Mouse (Mus musculus): ENCODE results near the gene Tmem100. TPM values are rescaled to one million over a fixed set of nuclear protein-coding genes. Genes with fewer than 3 reads are reported as not detected.

Gene Tmem100
- polyA plus RNA-seq, 1 experiment from 2014 or later: 11.4 TPM

DNA sequence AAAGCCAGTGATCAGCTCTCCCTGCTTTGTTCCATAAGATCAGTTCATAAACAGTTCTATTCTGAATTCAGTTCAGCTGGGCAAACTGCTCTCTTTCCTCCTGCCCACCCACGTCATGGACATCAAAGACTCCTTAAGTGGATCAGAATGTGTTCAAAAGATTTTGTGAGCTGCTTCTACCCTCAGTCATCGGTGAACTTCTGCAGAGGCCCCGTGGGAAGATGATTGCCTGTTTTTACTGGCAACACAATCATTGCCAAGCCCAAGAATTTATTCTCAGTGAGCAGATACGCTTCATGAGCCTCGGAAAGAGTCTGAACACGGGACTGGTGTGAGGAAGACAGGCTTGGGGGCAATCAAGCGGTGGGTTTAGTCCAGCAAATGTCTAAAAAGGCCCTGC lies 2.9 kb upstream of the Tmem100 start:
- no peak for TF ChIP-seq CTCF (IDR thresholded peaks at IDR 0.05; ENCODE audit: low read depth)

DNA sequence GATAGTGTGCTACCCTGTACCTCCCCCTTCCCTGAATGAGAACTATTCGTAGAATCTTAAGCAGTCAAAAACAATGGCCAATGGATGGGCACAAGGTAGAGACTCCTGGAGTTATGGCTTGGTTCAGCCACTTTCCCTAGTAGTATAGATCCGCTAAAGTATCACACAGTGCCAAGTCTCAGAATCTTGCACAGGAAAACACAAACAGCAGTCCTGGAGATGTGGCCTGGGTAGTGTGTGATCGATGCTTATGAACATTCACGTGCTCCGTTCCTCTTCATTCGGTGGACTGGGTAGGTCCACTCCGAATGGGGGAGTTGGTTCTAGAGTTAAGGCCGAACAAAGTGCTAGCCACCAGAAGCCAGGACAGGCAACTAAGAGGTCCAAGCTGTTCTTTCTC lies 1.4 kb upstream of the Tmem100 start:
- Histone ChIP-seq H3K27me3 (replicated peaks; ENCODE audit: control insufficient read depth, insufficient read depth, low read length) (peaks cover 11% of the 10 kb centered on the region; the same call in 1 of the 2 replicates), H3K27ac (ENCODE audit: low read depth, low read length) (no peak overlapping the region), H3K4me2 (replicated peaks; ENCODE audit: low read depth) (no peak overlapping the region), H3K4me3 (ENCODE audit: low read depth, low read length) (no peak overlapping the region), H3K4me1 (replicated peaks; ENCODE audit: control insufficient read depth, insufficient read depth, low read length) (no peaks in the 10 kb centered on the region; the same call in 1 of the 2 replicates), H3K9ac (ENCODE audit: low read depth, low read length) (no peak overlapping the region), H3K9me3 (ENCODE audit: control insufficient read depth) (no peaks in the 10 kb centered on the region), H3K36me3 (ENCODE audit: control insufficient read depth, insufficient read depth) (no peaks in the 10 kb centered on the region)
- WGBS: 90% methylated on average over 8 of the region's 8 CpGs
- TF ChIP-seq CTCF (IDR thresholded peaks at IDR 0.05; ENCODE audit: low read depth): no peak
- ATAC-seq: no peak

More for the DNA sequence above, 2.9 kb upstream of the Tmem100 start:
- no peak for ATAC-seq
- no peak overlapping the region for H3K4me3 ChIP-seq (ENCODE audit: low read depth, low read length)
- H3K4me1 ChIP-seq (replicated peaks; ENCODE audit: control insufficient read depth, insufficient read depth, low read length): no peaks in the 10 kb centered on the region; the same call in 1 of the 2 replicates
- no peak overlapping the region for H3K9ac ChIP-seq (ENCODE audit: low read depth, low read length)
- WGBS: 68% methylated on average over 7 of the region's 7 CpGs
- no peaks in the 10 kb centered on the region for H3K9me3 ChIP-seq (ENCODE audit: control insufficient read depth)
- H3K27me3 ChIP-seq (replicated peaks; ENCODE audit: control insufficient read depth, insufficient read depth, low read length): peaks cover 8% of the 10 kb centered on the region; the same call in 1 of the 2 replicates
- no peak overlapping the region for H3K27ac ChIP-seq (ENCODE audit: low read depth, low read length)
- no peaks in the 10 kb centered on the region for H3K36me3 ChIP-seq (ENCODE audit: control insufficient read depth, insufficient read depth)
- no peak overlapping the region for H3K4me2 ChIP-seq (replicated peaks; ENCODE audit: low read depth)

DNA sequence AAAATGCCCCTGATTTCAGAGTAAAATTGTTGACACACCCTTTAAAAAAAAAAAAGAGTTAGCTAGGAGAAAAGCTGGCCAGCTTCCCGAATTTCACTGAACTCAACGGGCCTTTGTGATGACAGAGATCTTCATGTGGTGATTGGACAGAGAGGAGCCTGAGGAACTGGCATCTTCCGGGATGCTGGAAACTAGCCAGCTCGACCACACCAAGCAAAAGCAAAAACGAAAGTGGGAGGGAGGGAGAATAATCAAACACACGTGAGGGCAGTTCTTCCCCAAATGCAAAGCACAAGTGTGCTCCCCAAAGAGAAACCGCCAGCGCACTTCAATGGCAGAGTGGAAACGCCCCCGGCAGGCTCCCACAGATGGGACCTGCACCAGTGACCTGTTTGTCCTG lies 794 bp upstream of the Tmem100 start:
- no peak for ATAC-seq
- TF ChIP-seq CTCF (IDR thresholded peaks at IDR 0.05; ENCODE audit: low read depth): no peak
- Histone ChIP-seq H3K4me1 (replicated peaks; ENCODE audit: control insufficient read depth, insufficient read depth, low read length) (no peaks in the 10 kb centered on the region; the same call in 1 of the 2 replicates), H3K9ac (ENCODE audit: low read depth, low read length) (no peak overlapping the region), H3K4me2 (replicated peaks; ENCODE audit: low read depth) (peak overlapping the region; percentile 51), H3K9me3 (ENCODE audit: control insufficient read depth) (no peaks in the 10 kb centered on the region), H3K36me3 (ENCODE audit: control insufficient read depth, insufficient read depth) (no peaks in the 10 kb centered on the region), H3K27me3 (replicated peaks; ENCODE audit: control insufficient read depth, insufficient read depth, low read length) (peaks cover 11% of the 10 kb centered on the region; the same call in 1 of the 2 replicates), H3K4me3 (ENCODE audit: low read depth, low read length) (no peak overlapping the region; the same call in 1 of the 2 replicates), H3K27ac (ENCODE audit: low read depth, low read length) (no peak overlapping the region)
- WGBS: 41% methylated on average over 10 of the region's 10 CpGs

DNA sequence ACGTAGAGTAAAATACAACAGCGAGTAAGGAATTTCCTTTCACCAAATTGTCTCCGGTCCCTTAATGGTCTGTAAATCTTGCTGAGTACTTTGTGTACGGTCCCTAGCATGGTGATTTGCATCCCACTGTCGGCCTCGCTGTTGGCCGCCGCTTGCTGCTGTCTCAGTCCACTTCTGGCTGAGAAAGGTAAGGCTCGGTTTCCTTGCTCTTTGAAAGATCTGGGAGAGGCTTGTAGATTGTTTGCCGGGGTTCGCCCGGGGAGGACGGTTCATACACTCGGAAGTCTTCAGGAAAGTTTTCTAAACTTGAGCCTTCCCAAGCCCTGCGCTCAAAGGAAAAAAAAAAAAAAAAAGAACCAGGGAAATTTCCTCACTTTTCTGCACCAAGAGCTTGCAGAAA lies 409 bp downstream of the Tmem100 start:
- peak overlapping the region; percentile 38 for H3K4me3 ChIP-seq (ENCODE audit: low read depth, low read length)
- no peaks in the 10 kb centered on the region; the same call in 1 of the 2 replicates for H3K4me1 ChIP-seq (replicated peaks; ENCODE audit: control insufficient read depth, insufficient read depth, low read length)
- ATAC-seq: no peak
- H3K27ac ChIP-seq (ENCODE audit: low read depth, low read length): no peak overlapping the region
- 0 out of 2 replicates have a peak overlapping the region, but pooled peaks have one; percentile 31 for H3K9ac ChIP-seq (ENCODE audit: low read depth, low read length)
- H3K36me3 ChIP-seq (ENCODE audit: control insufficient read depth, insufficient read depth): no peaks in the 10 kb centered on the region
- no peaks in the 10 kb centered on the region for H3K9me3 ChIP-seq (ENCODE audit: control insufficient read depth)
- no peak for TF ChIP-seq CTCF (IDR thresholded peaks at IDR 0.05; ENCODE audit: low read depth)
- peak overlapping the region; percentile 56 for H3K4me2 ChIP-seq (replicated peaks; ENCODE audit: low read depth)
- H3K27me3 ChIP-seq (replicated peaks; ENCODE audit: control insufficient read depth, insufficient read depth, low read length): peaks cover 11% of the 10 kb centered on the region; the same call in 1 of the 2 replicates
- 2% methylated on average over 15 of the region's 15 CpGs for WGBS

DNA sequence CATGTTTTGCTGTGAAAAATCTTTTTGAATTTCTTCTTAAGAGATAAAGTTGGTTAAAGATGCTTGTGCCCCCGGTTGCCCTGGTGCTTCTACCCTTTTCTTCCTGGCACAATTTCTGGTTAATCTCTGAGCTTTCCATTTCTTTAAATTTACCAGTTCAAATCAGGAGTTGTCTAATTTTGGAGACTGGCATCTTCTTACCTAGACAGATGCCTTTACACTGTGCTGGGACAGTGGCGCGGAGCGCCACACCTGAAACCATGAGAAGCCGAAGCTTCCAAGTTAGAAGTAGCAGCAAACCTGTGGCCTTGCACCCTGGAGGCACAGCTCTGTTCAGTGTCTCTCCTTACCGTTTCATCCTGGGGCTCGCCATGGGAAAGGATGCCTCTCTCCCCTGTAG lies 928 bp downstream of the Tmem100 start:
- no peaks in the 10 kb centered on the region for H3K4me1 ChIP-seq (replicated peaks; ENCODE audit: control insufficient read depth, insufficient read depth, low read length)
- H3K4me2 ChIP-seq (replicated peaks; ENCODE audit: low read depth): peak overlapping the region; percentile 56
- no peaks in the 10 kb centered on the region for H3K36me3 ChIP-seq (ENCODE audit: control insufficient read depth, insufficient read depth)
- ATAC-seq: no peak
- no peak overlapping the region for H3K27ac ChIP-seq (ENCODE audit: low read depth, low read length)
- H3K4me3 ChIP-seq (ENCODE audit: low read depth, low read length): peak overlapping the region; percentile 38
- peaks cover 11% of the 10 kb centered on the region; the same call in 1 of the 2 replicates for H3K27me3 ChIP-seq (replicated peaks; ENCODE audit: control insufficient read depth, insufficient read depth, low read length)
- TF ChIP-seq CTCF (IDR thresholded peaks at IDR 0.05; ENCODE audit: low read depth): no peak
- 48% methylated on average over 7 of the region's 7 CpGs for WGBS
- no peaks in the 10 kb centered on the region for H3K9me3 ChIP-seq (ENCODE audit: control insufficient read depth)
- H3K9ac ChIP-seq (ENCODE audit: low read depth, low read length): peak overlapping the region; percentile 31; the same call in 1 of the 2 replicates

DNA sequence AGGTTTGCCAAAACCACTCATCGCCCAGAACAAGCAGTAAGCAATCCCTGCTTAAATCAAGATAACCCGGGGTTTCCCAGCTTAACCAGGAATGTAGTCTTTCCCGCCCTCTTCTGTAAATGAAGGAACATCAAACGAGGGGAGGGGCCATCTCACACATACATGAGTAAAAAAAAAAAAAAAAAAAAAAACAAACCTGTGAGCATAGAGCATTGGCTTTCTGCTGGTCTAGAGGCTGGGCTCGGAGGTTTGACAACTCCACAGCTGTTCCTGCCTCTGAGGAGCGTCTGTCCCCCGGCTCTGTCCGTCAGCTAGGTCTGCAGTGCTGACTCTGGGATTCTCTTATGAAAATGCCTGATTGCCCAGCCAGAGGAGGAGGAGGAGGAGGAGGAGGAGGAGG lies 2.7 kb downstream of the Tmem100 start:
- H3K27ac ChIP-seq (ENCODE audit: low read depth, low read length): no peak overlapping the region
- no peaks in the 10 kb centered on the region for H3K9me3 ChIP-seq (ENCODE audit: control insufficient read depth)
- no peak for TF ChIP-seq CTCF (IDR thresholded peaks at IDR 0.05; ENCODE audit: low read depth)
- no peaks in the 10 kb centered on the region for H3K4me1 ChIP-seq (replicated peaks; ENCODE audit: control insufficient read depth, insufficient read depth, low read length)
- WGBS: 10% methylated on average over 8 of the region's 8 CpGs
- peak overlapping the region; percentile 11 for H3K4me3 ChIP-seq (ENCODE audit: low read depth, low read length)
- H3K27me3 ChIP-seq (replicated peaks; ENCODE audit: control insufficient read depth, insufficient read depth, low read length): peaks cover 11% of the 10 kb centered on the region; the same call in 1 of the 2 replicates
- H3K4me2 ChIP-seq (replicated peaks; ENCODE audit: low read depth): peak overlapping the region; percentile 56
- no peaks in the 10 kb centered on the region for H3K36me3 ChIP-seq (ENCODE audit: control insufficient read depth, insufficient read depth)
- H3K9ac ChIP-seq (ENCODE audit: low read depth, low read length): no peak overlapping the region
- ATAC-seq: no peak

Data from intestine, postnatal 0 days (tissue).